Mouse (Mus musculus) embryonic facial prominence, embryonic 11.5 days (tissue): ENCODE measurements around the gene Cfap58. TPM values are rescaled to one million over a fixed set of nuclear protein-coding genes. Genes with fewer than 3 reads are reported as not detected.

Source experiments
- ATAC-seq: fragments of 200-750 bp; cut with Nextera tagmentation; replicated peaks from 2 replicates; pipeline ENCODE4 v1.8.0; 2017; ENCODE audit warnings: low read depth; ENCODE audit not compliant: insufficient number of reproducible peaks, low FRiP score, low TSS enrichment
- DNase-seq: peaks from one replicate; pipeline ENCODE4 v3.0.0-alpha.2; 2015; ENCODE audit warnings: low spot score
- H3K27ac ChIP-seq: fragments of 300-500 bp; sonication (generic); replicated peaks from 2 replicates; pipeline ENCODE4 v1.5.1; 2014; ENCODE audit warnings: mild to moderate bottlenecking, low read depth, low read length, control low read depth
- H3K27me3 ChIP-seq: fragments of 300-500 bp; sonication (generic); 2 replicates; pipeline ENCODE4 v1.6.1; 2014; ENCODE audit warnings: mild to moderate bottlenecking, low read length, moderate library complexity, mixed read lengths; ENCODE audit not compliant: control insufficient read depth, insufficient read depth
- H3K36me3 ChIP-seq: fragments of 300-500 bp; sonication (generic); replicated peaks from 2 replicates; pipeline ENCODE4 v1.6.1; 2014; ENCODE audit warnings: low read depth, mild to moderate bottlenecking, low read length, moderate library complexity, mixed read lengths; ENCODE audit not compliant: control insufficient read depth, insufficient read depth
- H3K4me1 ChIP-seq: fragments of 300-500 bp; sonication (generic); 2 replicates; pipeline ENCODE4 v1.6.1; 2014; ENCODE audit warnings: low read length, mixed read lengths; ENCODE audit not compliant: control insufficient read depth, insufficient read depth
- H3K4me2 ChIP-seq: fragments of 300-500 bp; sonication (generic); 2 replicates; pipeline ENCODE4 v1.6.1; 2014; ENCODE audit warnings: low read depth, mild to moderate bottlenecking, control low read depth, low read length, moderate library complexity
- H3K4me3 ChIP-seq: fragments of 300-500 bp; sonication (generic); 2 replicates; pipeline ENCODE4 v1.5.1; 2014; ENCODE audit warnings: low read depth, low read length, control low read depth
- H3K9ac ChIP-seq: fragments of 300-500 bp; sonication (generic); replicated peaks from 2 replicates; pipeline ENCODE4 v1.6.1; 2014; ENCODE audit warnings: mild to moderate bottlenecking, control low read depth, low read length
- H3K9me3 ChIP-seq: fragments of 300-500 bp; sonication (generic); replicated peaks from 2 replicates; pipeline ENCODE4 v1.6.1; 2016; ENCODE audit warnings: mild to moderate bottlenecking, low read length, inconsistent platforms, mixed read lengths; ENCODE audit not compliant: control insufficient read depth
- WGBS: fragments of 180-500 bp; shearing (Covaris S2); extraction: QIAGEN DNeasy Blood & Tissue Kit; methylation state at CpG from one replicate; pipeline ENCODE4 v1.1.7; 2014; 5-methylcytosine and 5-hydroxymethylcytosine counted together
- polyA plus RNA-seq: library from polyadenylated mRNA; unstranded; fragments of >200 nt; fragmentation: Nextera tagmentation; extraction: Ambion mirVana; gene quantifications from 2 replicates; pipeline ENCODE4 v1.2.1, GENCODE M21; 2014

Gene Cfap58
- polyA plus RNA-seq, 1 experiment from 2014 or later: not detected

DNA sequence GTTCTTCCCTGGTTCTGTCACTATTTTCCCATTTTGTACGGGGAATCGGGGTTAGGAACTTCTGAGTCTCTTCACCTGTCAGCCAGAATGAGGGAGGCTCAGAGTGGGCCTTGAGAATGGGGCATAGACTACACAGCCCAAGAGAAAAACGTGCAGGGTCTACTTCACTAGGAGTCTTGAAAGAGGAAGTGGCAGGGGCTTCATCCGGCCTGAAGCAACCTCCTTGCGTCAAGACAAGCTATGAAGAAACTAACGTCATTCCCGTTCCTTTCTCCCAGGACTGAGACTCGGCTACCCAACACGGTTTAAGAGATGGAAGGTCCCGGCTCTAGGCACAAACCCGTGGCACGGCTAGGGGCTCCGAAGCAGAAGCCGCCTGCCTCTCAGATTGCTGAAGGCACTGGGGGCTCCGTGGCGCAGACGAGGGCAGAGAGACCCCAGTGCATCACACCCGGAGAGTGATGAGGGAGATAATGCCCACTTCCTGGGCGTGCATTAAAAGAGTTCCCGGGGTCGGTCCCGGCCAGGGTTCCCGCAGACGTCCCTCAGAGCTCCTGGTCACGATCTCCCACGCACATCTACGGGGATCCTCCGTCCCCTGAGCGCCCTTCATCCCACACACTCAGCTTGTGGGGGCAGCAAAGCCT is 18.9 kb upstream of the Cfap58 start:
- under 1% methylated on average over 29 of the region's 29 CpGs for WGBS
- ATAC-seq: peak; percentile 29; the same call in 1 of the 2 replicates
- DNase-seq: peak; percentile 48

DNA sequence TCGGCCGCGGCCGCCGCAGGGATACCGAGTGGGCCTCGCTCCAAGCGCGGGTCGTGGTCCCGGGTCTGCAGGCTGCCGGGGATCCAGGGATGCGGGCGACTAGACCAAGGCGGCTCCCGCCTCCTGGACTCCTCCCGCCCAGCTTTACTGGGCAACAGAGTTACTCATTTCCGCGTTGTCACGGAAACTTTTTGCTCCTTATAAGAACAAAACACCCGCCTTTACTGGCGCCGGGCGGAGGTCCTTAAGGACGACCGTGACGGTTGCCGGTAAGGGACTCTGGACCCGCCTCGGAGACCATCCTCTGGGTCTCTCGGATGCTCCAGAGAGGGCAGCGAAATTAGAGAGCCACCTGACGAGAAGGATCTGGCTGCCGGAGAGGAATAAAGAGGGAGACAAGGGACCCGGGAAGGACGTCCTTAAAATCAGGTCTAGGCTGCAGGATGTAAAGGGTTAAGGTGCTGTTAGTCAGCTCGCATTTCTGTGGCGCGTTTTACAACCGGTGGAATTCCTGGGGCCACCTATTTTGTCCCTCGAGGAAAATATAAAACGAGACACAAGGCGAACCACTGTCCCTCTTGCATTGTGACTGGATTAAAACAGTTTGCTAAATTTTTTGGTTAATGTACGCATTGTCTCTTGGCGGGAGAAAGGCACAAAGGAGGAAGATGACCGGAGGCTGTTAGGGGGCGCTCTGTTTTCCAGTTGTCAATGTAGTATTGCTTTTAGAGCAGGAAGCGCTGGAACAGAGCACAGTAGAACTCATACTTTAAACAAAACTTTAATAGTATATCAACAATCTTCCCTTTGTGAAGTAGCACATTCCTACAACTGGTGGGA is 18.1 kb upstream of the Cfap58 start, which contains the start of the genes Cfap43 and Itprip:
Gene Cfap43, minus strand, starts transcription at position 162 of the 840 bp plus-strand sequence.
Gene Itprip, minus strand, starts transcription at position 174 of the 840 bp plus-strand sequence.
- DNase-seq (peak; percentile 92), ATAC-seq (peak; percentile 80)
- Histone ChIP-seq H3K27me3 (no peaks in the 10 kb centered on the region), H3K9me3 (no peaks in the 10 kb centered on the region), H3K4me1 (no peaks in the 10 kb centered on the region; the same call in 1 of the 2 replicates), H3K4me2 (peak within 1 kb of the TSS; percentile 42), H3K36me3 (no peaks in the 10 kb centered on the region), H3K9ac (peak within 1 kb of the TSS; percentile 91), H3K27ac (peak within 1 kb of the TSS; percentile 81), H3K4me3 (peak within 1 kb of the TSS; percentile 83)
- WGBS: under 1% methylated on average over 48 of the region's 48 CpGs

More for the DNA sequence above, 18.9 kb upstream of the Cfap58 start:
- Histone ChIP-seq H3K27me3 (no peaks in the 10 kb centered on the region), H3K4me2 (peak overlapping the region; percentile 42), H3K36me3 (no peaks in the 10 kb centered on the region), H3K4me3 (peak overlapping the region; percentile 83), H3K9ac (peak overlapping the region; percentile 91), H3K27ac (peak overlapping the region; percentile 81), H3K4me1 (no peaks in the 10 kb centered on the region; the same call in 1 of the 2 replicates), H3K9me3 (no peaks in the 10 kb centered on the region)

DNA sequence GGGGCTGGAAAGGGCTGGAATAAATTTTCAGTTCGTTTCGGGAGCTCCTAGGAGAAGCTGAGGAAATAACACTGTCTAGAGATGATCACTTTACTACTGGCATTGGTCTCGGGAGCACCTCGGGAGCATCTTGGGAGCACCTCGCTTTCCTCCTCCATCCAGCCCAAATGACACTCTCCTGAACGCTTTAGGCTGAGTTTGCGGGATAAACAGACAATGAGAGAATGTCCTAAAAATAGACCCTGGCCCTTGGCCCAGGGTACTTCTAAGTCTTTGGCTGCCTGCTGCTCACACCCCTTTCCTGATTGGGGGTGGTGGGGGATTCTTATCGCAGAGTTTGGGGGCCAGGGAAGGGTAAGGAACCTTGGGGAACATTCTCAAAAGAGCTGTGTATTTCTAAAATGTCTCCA is 17.5 kb upstream of the Cfap58 start:
- no peaks in the 10 kb centered on the region; the same call in 1 of the 2 replicates for H3K4me1 ChIP-seq
- peak overlapping the region; percentile 91; the same call in 1 of the 2 replicates for H3K9ac ChIP-seq
- H3K4me3 ChIP-seq: peak overlapping the region; percentile 83
- H3K27me3 ChIP-seq: no peaks in the 10 kb centered on the region
- DNase-seq (no peak), ATAC-seq (no peak)
- peak overlapping the region; percentile 81; the same call in 1 of the 2 replicates for H3K27ac ChIP-seq
- 6% methylated on average over 8 of the region's 8 CpGs for WGBS
- H3K4me2 ChIP-seq: peak overlapping the region; percentile 42
- H3K9me3 ChIP-seq: no peaks in the 10 kb centered on the region
- no peaks in the 10 kb centered on the region for H3K36me3 ChIP-seq

DNA sequence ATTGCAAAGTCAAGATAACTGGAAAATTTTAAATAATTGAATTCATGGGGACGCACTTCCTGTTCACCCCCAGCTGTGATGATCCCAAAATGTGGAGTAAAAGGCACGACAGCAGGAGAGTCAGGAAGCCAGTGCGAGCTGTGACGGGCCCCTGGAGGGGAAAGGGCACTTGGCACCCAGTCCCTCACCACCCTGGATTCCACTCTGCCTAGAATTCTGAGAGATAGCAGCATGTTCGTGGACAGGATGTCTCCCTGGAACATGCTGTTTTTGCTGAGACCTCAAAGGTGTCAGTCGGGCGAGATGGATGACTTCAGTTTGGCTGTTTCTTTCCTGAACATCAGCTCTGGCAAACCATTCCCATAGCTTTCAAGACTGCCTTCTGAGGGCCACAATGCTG is 11.7 kb upstream of the Cfap58 start:
- Histone ChIP-seq H3K27ac (no peak overlapping the region), H3K4me2 (no peak overlapping the region), H3K36me3 (no peaks in the 10 kb centered on the region), H3K9me3 (no peaks in the 10 kb centered on the region), H3K9ac (no peak overlapping the region), H3K4me3 (no peak overlapping the region), H3K4me1 (no peaks in the 10 kb centered on the region), H3K27me3 (no peaks in the 10 kb centered on the region)
- 74% methylated on average over 7 of the region's 7 CpGs for WGBS
- DNase-seq (no peak), ATAC-seq (no peak)

DNA sequence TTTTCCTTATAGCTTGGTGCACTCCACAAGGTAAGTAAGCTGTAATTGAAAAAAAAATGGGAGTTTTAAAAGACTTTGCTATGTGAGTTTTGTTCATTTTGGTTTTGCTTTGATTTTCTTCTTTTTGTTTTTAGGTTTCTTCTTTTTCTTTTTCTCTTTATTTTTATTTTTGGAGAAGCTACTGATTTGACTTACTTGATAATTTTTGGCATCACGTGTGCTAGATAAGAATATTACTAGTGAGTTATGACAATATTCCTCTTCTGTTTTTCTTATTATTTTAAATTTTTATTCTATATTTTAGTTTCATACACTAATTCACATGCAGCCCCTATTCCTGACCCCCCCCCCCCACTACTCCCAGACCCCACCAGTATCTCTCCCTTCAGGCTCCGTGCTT is 10.4 kb upstream of the Cfap58 start:
- no peaks in the 10 kb centered on the region for H3K27me3 ChIP-seq
- no peaks in the 10 kb centered on the region for H3K4me1 ChIP-seq
- H3K9me3 ChIP-seq: no peaks in the 10 kb centered on the region
- H3K9ac ChIP-seq: no peak overlapping the region
- no peak overlapping the region for H3K27ac ChIP-seq
- no peaks in the 10 kb centered on the region for H3K36me3 ChIP-seq
- H3K4me3 ChIP-seq: no peak overlapping the region
- ATAC-seq: no peak
- WGBS: 84% methylated on average over 2 of the region's 2 CpGs
- no peak for DNase-seq
- no peak overlapping the region for H3K4me2 ChIP-seq

DNA sequence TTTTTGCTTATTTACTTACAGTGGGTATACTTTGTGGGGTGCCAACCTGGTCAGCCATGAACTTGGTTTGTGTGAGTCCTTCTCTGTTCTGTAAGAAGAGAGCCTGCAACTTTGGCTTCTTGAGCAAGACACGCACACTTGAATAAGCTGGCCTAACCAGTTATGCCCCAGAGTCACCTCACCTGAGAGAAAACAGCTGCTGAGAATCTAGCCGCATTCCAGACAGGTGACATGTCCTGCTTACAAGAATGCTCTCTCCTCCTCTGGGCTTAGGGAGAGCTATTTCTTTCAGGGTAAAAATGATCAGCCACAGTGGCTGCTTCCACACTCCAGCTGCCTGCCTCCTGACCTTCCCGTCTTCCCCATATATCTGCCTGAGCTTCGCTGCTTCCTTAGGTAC is 8.4 kb upstream of the Cfap58 start:
- no peak overlapping the region for H3K4me3 ChIP-seq
- WGBS: 82% methylated on average over 4 of the region's 4 CpGs
- H3K4me1 ChIP-seq: no peaks in the 10 kb centered on the region
- H3K27ac ChIP-seq: no peak overlapping the region
- H3K27me3 ChIP-seq: no peaks in the 10 kb centered on the region
- no peak overlapping the region for H3K4me2 ChIP-seq
- H3K36me3 ChIP-seq: no peaks in the 10 kb centered on the region
- no peaks in the 10 kb centered on the region for H3K9me3 ChIP-seq
- H3K9ac ChIP-seq: no peak overlapping the region
- DNase-seq (peak; percentile 46), ATAC-seq (no peak)

DNA sequence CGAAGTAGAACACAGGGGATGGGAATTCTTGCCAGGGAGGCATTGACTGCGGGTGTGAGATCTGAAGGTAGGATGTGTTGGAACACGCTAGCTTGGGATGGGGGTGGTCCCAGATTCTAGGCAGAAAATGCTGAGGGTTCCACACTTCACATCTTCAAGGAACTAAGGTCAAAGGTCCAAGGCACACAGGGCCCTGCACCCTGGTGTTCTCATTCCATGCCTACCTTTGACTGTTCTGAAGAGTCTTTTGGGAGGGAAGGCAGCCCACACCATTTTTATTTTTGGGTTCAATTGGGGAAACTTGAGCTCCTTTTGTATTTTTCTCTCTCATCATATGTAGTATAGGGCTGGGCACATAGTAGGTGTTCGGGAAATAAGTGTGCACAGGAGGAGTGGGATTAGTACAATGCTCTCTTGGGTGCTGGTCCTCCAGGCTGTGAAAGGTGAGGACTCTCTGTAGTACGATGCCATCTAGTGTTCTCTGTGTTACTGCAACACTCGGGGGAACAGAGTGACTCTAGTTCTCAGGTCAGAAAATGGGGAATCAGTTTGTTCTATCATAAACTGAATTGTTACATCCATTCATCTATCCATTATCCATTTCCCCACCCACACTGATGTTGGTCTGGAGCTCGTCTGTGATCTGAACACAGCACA is 5.4 kb upstream of the Cfap58 start:
- no peak overlapping the region for H3K9ac ChIP-seq
- no peak overlapping the region for H3K4me3 ChIP-seq
- H3K36me3 ChIP-seq: no peaks in the 10 kb centered on the region
- DNase-seq: peak; percentile 79
- 42% methylated on average over 7 of the region's 7 CpGs for WGBS
- H3K9me3 ChIP-seq: no peaks in the 10 kb centered on the region
- no peaks in the 10 kb centered on the region for H3K4me1 ChIP-seq
- no peak; the same call in 1 of the 2 replicates for ATAC-seq
- H3K4me2 ChIP-seq: no peak overlapping the region
- no peak overlapping the region for H3K27ac ChIP-seq
- no peaks in the 10 kb centered on the region for H3K27me3 ChIP-seq
